Mouse (Mus musculus) NIH3T3 (cell line): ENCODE data around the gene Myo1d.

ENCODE experiments used
- DNase-seq: peaks from one replicate; pipeline ENCODE4 v3.0.0-alpha.2; 2012; ENCODE audit warnings: low read depth

Myo1d gene

DNA sequence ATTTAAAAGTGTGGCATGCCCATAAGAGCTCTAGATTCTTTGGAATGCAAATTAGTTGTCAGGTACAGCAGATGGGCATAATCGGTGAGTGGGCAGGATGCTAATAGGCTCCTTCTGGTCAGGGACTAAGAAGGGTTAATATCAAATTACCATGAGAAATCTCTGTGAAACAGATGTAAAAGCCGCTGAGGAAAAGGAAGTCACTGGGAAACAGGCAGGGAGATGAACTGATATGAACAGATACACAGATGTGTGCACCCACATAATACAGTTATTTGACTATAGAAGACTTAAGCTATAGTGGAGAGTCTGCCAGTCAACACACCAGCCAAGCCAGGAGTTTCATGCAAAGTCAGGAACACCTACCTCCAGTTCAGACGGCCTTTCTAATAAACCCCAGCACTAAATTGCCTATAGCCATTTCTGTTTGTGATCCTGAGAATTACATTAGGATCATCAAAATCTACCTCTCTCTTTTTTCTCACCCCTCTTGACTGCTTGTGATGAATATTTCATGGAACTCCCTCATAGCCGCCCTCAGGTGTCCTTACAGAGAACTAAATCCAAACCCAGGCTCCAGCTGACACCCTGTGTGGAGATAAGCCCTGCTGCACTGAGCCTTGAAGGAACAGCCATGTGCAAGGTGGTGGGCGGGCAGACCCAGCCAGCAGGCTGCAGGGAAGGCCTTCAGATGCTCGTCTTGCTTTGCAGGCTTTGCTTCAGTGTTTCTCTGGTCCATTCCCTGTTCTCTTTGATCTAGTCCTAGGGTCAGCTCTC lies 164.7 kb downstream of the Myo1d start:
- no peak for DNase-seq

DNA sequence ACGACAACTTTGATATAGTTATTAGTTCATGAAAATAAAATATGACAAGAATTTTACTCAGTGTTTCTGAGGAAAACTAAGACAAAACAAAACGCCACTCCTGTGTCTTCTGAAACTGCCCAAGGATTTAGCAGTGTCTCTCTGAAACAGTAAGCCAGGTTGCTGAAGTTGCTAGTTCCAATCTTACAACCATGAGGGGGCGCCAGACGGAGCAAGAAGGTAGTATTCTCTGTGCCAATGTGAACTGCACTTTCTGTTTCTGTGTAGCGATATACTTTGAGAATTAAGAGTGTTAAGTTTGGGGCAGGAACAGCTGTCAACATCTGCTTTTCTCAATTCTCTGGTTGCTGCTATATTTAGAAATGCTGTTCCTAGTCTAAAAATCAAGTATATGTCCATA lies 165.4 kb downstream of the Myo1d start:
- peak; percentile 60 for DNase-seq

GRCm38 (mm10) chr11:80613534-80613933 lies 166.3 kb downstream of the Myo1d start:
- peak; percentile 78 for DNase-seq

GRCm38 (mm10) chr11:80602707-80603441 lies 177.0 kb downstream of the Myo1d start:
- DNase-seq: peak; percentile 58

- DNase-seq: peak; percentile 63
These were observed 177.8 kb downstream of the Myo1d start for GRCm38 (mm10) chr11:80602041-80602458.

DNA sequence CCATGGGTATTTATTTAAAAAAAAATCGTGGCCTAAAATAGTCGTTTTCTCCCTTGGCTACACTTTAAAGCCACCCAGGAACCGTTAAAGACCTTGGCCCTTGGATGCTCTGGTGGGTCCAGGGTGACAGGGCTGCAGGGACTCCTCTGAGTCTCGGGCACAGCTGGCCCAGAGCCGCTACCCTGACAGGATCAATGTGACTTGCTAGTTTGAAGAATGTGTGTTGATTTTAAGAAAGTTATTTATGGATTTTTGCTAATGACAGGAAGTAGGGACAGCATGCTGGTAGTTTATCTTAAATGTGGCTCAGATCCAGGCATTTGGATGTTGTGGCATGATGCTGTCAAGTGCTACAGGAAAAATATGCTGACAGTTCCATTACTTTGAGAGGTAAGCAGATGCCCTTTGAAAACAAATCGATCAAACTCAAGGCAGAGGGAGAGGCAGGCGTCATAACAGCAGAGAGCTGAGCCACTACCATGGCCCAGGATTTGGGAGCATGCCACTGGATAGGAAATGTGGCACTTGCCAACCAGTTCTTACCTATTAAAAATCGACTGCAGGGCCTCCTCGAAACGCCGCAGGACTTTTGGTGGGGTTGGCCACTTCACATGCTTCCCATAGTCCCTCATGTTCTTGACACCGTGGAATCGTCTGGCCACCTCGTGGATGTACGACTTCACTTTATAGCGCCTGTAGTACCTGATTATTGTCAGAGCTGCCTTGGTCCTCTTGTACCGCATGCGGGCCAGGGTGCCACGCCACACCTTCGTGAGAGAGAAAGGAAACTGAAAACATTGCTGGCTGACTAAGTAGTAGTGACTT lies 178.6 kb downstream of the Myo1d start:
- DNase-seq: no peak

DNA sequence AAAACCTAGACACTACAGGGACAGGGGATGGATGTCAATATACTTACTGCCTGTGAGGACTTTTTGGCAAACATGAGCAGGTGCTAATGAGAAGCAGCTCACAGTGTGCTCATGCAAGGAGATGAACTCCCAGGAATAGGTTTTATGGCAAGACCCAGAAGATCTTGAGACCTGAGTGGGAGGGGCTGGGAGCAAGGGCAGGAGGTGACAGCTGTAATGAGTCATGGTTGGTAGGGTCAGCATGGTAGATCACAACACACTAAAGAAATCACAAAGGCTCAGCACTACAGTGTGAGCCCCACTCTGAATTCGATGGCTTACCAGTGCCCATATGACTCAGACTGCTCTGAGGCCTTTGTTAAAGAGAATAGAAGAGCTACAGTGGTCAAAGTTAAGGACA lies 184.3 kb downstream of the Myo1d start:
- DNase-seq: no peak

DNA sequence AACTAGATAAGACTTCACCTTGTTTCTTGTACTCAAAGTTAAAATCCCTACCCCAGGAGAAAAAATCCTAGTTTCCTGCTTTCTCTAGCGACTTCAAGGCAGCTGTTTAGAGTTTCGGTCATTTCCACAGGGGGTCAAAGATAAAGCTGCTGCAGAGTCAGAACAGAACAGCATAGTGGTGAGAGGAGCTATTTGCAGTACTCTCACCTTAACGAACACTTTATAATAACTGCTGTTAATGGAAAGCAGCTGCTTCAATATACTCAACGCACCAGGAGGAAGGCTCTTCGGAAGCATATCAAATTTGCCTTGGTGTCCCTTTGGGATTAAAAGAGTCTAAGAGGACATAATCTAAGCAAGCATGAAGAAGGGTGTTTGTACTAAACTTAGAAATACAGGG lies 190.4 kb downstream of the Myo1d start:
- no peak for DNase-seq

DNA sequence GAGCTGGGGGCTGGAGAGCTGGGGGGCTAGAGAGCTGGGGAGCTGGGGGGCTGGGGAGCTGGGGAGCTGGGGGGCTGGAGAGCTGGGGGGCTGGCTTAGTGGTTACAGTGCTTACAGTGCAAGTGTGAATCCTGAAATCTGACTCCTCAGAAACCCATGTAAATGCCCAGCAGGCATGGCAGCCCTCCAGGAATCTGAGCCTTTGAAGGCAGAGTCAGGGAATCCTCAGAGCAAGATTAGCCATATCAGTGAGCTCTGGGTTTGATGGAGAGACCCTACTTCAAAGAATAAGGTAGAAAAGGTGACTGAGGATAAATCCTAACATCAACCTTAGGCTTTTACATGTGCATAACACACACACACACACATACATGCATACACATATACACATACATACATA lies 194.1 kb downstream of the Myo1d start:
- peak; percentile 58 for DNase-seq

- no peak for DNase-seq
These were observed 194.6 kb downstream of the Myo1d start for GRCm38 (mm10) chr11:80585211-80585610.

DNA sequence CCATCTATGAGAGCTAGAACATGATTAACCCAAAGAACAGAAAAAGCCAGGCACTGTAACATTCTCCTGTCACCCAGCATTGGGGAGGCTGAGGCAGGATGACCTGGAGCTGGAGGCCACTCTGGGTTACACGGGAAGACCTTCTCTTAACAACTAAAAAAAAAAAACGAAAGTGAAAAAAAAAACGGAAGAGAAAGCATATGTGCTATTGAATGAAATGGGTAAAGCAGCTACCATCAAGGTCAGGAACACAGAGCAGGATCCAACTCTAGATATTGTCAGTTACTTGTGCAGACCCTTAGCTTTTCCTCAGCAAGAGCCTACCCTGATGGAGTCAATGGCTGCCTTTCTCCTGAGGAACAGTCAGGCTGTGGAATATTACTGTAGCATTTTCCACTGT lies 199.3 kb downstream of the Myo1d start:
- DNase-seq: no peak

GRCm38 (mm10) chr11:80577747-80578640 lies 201.8 kb downstream of the Myo1d start:
- DNase-seq: peak; percentile 56

DNA sequence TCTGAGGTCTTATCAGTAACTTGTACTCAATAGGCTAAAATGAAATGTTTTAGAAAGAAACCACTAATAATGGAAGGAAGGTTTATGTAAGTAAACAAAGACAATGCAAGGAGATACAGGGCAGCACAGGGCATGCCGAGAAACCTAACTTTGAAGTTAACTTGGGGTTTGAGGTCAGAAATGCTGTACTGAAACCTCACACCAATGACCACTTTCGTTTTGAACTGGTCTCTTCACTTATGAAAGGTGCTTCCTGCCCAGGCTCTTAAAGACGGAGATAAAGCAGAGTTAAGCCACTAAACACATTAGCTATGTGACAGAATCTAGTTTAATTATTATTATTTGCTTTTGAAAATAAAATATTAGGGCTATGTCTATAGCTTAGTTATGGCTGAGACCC lies 204.0 kb downstream of the Myo1d start:
- DNase-seq: no peak

DNA sequence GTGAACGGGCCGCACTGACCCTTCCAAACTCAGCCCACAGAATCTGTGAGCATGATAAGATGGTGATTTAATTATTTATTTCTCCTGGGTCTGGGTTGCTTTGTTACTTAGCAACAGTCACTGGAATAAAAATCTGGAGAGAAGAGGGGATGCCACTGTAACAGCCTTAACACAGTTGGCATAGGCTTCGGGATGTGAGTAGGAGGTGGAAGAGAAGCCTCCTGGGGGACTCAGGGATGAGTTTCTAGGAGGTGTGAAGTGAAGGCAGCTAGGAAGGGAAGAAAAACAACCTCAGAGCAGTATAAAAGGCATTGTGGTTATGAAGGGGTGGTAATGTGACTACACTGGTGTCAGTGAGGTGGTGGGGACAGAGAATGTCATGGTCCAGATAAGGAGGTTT lies 213.5 kb downstream of the Myo1d start:
- DNase-seq: no peak

- DNase-seq: peak; percentile 57
These were observed 214.6 kb downstream of the Myo1d start for GRCm38 (mm10) chr11:80564975-80565965.

- DNase-seq: peak; percentile 29
These were observed 217.3 kb downstream of the Myo1d start for GRCm38 (mm10) chr11:80562479-80562878.

DNA sequence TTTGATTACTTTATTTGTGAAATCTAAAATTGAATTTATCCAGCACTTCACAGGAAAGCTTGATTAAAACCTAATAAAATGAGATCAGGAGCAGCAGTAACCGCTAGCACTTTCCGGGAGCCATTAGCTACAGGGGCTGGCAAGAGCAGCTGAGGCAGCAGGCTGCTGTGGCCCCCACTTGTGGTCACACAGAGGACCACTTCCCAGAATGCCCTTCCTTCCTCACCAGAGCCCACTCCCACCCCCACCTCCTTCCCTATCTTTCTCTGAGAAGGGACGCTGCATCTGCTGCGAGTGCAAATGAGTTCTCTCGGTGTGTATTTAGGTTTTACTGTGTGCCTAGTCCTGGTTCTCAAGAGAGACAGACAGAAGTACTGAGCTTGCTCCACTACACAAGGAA lies 219.1 kb downstream of the Myo1d start:
- no peak for DNase-seq

DNA sequence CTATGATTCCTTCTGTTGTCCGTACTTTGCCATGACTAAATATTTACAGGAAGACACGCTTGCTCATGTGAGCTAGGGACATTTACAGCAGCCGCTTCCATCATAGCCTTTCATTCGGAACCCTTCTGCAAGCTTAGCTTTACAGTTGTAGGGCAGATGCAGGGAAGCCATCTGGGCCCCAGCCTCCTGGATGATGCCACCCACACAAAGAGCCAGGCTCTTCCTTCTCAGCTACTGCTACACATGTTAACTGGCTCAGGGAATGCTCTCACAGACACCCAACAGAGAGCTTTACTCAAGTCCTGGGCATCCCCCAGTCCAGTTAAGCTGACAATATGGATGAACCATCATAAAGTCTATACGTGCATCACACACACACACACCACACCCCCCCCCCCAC lies 224.4 kb downstream of the Myo1d start:
- DNase-seq: no peak

DNA sequence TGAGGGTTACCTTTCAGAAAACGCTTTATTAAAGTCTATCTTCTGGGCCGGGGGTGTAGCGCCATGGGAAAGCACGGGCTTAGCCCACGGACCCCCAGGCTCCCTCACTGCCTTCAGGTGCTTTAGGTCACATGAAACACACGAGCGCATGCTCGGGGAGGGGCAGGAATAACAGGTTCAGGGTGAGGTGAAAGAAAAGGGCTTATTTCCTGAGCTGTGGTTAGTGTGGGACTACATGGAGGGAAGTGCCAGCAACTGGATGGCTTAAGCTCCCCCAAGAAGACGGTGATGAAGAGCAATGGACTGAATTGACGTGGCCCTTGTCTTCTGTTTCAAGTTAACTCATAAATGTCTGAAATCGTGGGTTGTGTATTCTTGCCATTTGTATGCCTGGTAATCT lies 226.8 kb downstream of the Myo1d start:
- DNase-seq: no peak

- DNase-seq: no peak
These were observed 228.2 kb downstream of the Myo1d start for GRCm38 (mm10) chr11:80551634-80552033.
